Comparison of ENCODE assay signal across 8 mouse cellular contexts in the genomic region with DNA sequence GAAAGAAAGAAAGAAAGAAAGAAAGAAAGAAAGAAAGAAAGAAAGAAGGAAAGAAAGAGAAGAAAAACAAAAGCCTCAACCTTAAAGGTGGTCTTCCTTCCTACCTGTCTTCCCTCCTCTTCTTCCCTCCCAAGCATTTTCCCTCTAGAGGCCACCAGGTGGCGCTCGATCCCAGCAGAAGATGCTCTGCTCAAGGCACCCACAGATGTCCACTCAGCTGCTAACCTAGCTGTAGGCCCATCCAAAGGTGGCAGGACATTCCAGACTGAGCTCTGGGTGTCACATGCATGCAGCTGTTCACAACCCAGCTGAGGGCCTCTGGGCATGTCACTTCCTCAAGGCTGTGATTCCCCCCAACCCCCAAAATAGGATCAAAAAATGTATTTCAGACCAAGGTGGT. TPM values are rescaled to one million over a fixed set of nuclear protein-coding genes. Genes with fewer than 3 reads are reported as not detected.
DNase-seq lines count a peak whose midpoint lies in the region; ATAC-seq and TF ChIP-seq lines count a peak whose summit lies in the region.

No protein-coding gene starts in this region.

- H3K4me1 ChIP-seq in cerebellum, adult 2 months (ENCODE audit: control insufficient read depth, insufficient read depth, low read length) = no peaks in the 10 kb centered on the region
- no peaks in the 10 kb centered on the region for H3K4me1 ChIP-seq in hindbrain, postnatal 0 days (ENCODE audit: insufficient read depth, low read length)
- 0 out of 2 replicates have a peak, but pooled peaks cover 2% of the 10 kb centered on the region for H3K4me1 ChIP-seq in midbrain, embryonic 12.5 days
- H3K4me1 ChIP-seq in spleen, adult 2 months (ENCODE audit: control insufficient read depth, insufficient read depth, insufficient read length) = no peaks in the 10 kb centered on the region

- H3K27ac ChIP-seq in cerebellum, adult 2 months (ENCODE audit: insufficient read depth, low read length) = no peak overlapping the region
- H3K27ac ChIP-seq in hindbrain, postnatal 0 days = no peak overlapping the region
- H3K27ac ChIP-seq in midbrain, embryonic 12.5 days (replicated peaks) = no peak overlapping the region
- no peak overlapping the region for H3K27ac ChIP-seq in spleen, adult 2 months (ENCODE audit: insufficient read depth, low read length)

- H3K9ac ChIP-seq in hindbrain, postnatal 0 days (replicated peaks; ENCODE audit: low read length) = no peak overlapping the region
- H3K9ac ChIP-seq in midbrain, embryonic 12.5 days (replicated peaks) = no peak overlapping the region

- no peak for TF ChIP-seq POLR2A in cerebellum, adult 2 months (IDR thresholded peaks at IDR 0.05; ENCODE audit: borderline replicate concordance, insufficient read depth, low read length)
- TF ChIP-seq POLR2A in spleen, adult 2 months (IDR thresholded peaks at IDR 0.05; ENCODE audit: low read depth, low read length) = no peak

- DNase-seq in CD4-positive, CD25-positive, alpha-beta regulatory T cell, adult 2 months (ENCODE audit: low read depth, low spot score) = peak; percentile 50
- peak; percentile 76 to 80 for DNase-seq in cerebellum, adult 2 months
- DNase-seq in hindbrain, postnatal 0 days (ENCODE audit: low spot score) = peak; percentile 83
- DNase-seq in left cerebral cortex, postnatal 14 days (ENCODE audit: low spot score in 2 of 2) = peak; percentile 59 to 78
- peak in 1 of 2 experiments; percentile 34 for DNase-seq in spleen, adult 2 months (ENCODE audit: low read depth in 1 of 2, low spot score in 2 of 2)

- H3K9me3 ChIP-seq in hindbrain, postnatal 0 days (ENCODE audit: low read length) = no peaks in the 10 kb centered on the region
- H3K9me3 ChIP-seq in midbrain, embryonic 12.5 days = no peaks in the 10 kb centered on the region

- H3K4me3 ChIP-seq in cerebellum, adult 2 months (replicated peaks; ENCODE audit: insufficient read depth, low read depth, low read length) = no peak overlapping the region
- no peak overlapping the region for H3K4me3 ChIP-seq in hindbrain, postnatal 0 days (ENCODE audit: low read length)
- H3K4me3 ChIP-seq in midbrain, embryonic 12.5 days = no peak overlapping the region
- no peak overlapping the region for H3K4me3 ChIP-seq in spleen, adult 2 months (ENCODE audit: extremely low read depth, insufficient read depth, insufficient read length)

- intact Hi-C loops in left cerebral cortex, postnatal 14 days (cut with DNase I) = loop anchor here (5.0 kb wide), 2 partner anchors 428 to 658 kb away; no protein-coding TSS in a partner anchor

- H3K4me2 ChIP-seq in hindbrain, postnatal 0 days (ENCODE audit: low read depth, low read length) = no peak overlapping the region
- no peak overlapping the region for H3K4me2 ChIP-seq in midbrain, embryonic 12.5 days (replicated peaks)

- WGBS in cerebellum, adult 2 months = 3% methylated on average over 2 of the region's 2 CpGs
- 0% methylated on average over 2 of the region's 2 CpGs for WGBS in hindbrain, postnatal 0 days
- WGBS in midbrain, embryonic 12.5 days = 0% methylated on average over 2 of the region's 2 CpGs
- WGBS in spleen, adult 2 months = 0% methylated on average over 2 of the region's 2 CpGs

- no peaks in the 10 kb centered on the region for H3K36me3 ChIP-seq in hindbrain, postnatal 0 days (ENCODE audit: insufficient read depth, low read length)
- H3K36me3 ChIP-seq in midbrain, embryonic 12.5 days = no peaks in the 10 kb centered on the region
- H3K36me3 ChIP-seq in spleen, adult 2 months (ENCODE audit: control insufficient read depth, insufficient read depth, low read length) = no peaks in the 10 kb centered on the region

- ATAC-seq in CD4-positive, CD25-positive, alpha-beta regulatory T cell, adult 4 months = no peak
- peak; percentile 79 for ATAC-seq in frontal cortex, adult (ENCODE audit: low TSS enrichment)
- ATAC-seq in hindbrain, postnatal 0 days = peak; percentile 72
- ATAC-seq in midbrain, embryonic 12.5 days (ENCODE audit: low FRiP score, low read depth) = 0 out of 2 replicates have a peak, but pooled peaks have one; percentile 44

- no peaks in the 10 kb centered on the region for H3K27me3 ChIP-seq in cerebellum, adult 2 months (ENCODE audit: control insufficient read depth, insufficient read depth, low read length)
- no peaks in the 10 kb centered on the region for H3K27me3 ChIP-seq in hindbrain, postnatal 0 days (ENCODE audit: insufficient read depth, low read length)
- no peaks in the 10 kb centered on the region for H3K27me3 ChIP-seq in midbrain, embryonic 12.5 days
- H3K27me3 ChIP-seq in spleen, adult 2 months (ENCODE audit: control insufficient read depth, insufficient read depth, low read length) = no peaks in the 10 kb centered on the region

- peak; percentile 95 for TF ChIP-seq CTCF in cerebellum, adult 2 months (IDR thresholded peaks at IDR 0.05; ENCODE audit: borderline replicate concordance, insufficient read depth, low read depth, low read length)
- TF ChIP-seq CTCF in hindbrain, postnatal 0 days (IDR thresholded peaks at IDR 0.05; ENCODE audit: low read depth) = peak; percentile 95
- TF ChIP-seq CTCF in spleen, adult 2 months (IDR thresholded peaks at IDR 0.05; ENCODE audit: extremely low read depth, insufficient read depth, insufficient read length, insufficient replicate concordance) = peak; percentile 69; the same call in 1 of the 2 replicates

RNA-seq across cellular contexts. Expression of a gene that starts 30.6 kb away (rescaled TPM):
- not detected for polyA plus RNA-seq in CD4-positive, CD25-positive, alpha-beta regulatory T cell, adult 4 months (2017; shearing (Covaris generic))
- 0.15 and 0.41 TPM in 2 replicates for polyA plus RNA-seq in cerebellum, adult 2 months (2012; rRNA removed)
- total RNA-seq in hindbrain, postnatal 0 days (2014; rRNA removed) = not detected in 2 replicates
- polyA plus RNA-seq in hindbrain, postnatal 0 days (2015; fragmentation: Nextera tagmentation; extraction: Ambion mirVana) = not detected in 2 replicates
- not detected for total RNA-seq in left cerebral cortex, postnatal 14 days (2021)
- not detected in 2 replicates for polyA plus RNA-seq in midbrain, embryonic 12.5 days (2016; fragmentation: Nextera tagmentation; extraction: Ambion mirVana)
- not detected in 2 replicates for polyA plus RNA-seq in spleen, adult 2 months (2012; rRNA removed)
